Mouse (Mus musculus): ENCODE measurements around the gene Tcf25. TPM values are rescaled to one million over a fixed set of nuclear protein-coding genes. Genes with fewer than 3 reads are reported as not detected.
"Not testable (repeated sequence)": the region's sequence is repeated elsewhere in the genome, so short reads cannot be mapped to it uniquely, and the experiment has no call there.

Tcf25 gene
- polyA plus RNA-seq, 1 experiment from 2014 or later, result 186 TPM

DNA sequence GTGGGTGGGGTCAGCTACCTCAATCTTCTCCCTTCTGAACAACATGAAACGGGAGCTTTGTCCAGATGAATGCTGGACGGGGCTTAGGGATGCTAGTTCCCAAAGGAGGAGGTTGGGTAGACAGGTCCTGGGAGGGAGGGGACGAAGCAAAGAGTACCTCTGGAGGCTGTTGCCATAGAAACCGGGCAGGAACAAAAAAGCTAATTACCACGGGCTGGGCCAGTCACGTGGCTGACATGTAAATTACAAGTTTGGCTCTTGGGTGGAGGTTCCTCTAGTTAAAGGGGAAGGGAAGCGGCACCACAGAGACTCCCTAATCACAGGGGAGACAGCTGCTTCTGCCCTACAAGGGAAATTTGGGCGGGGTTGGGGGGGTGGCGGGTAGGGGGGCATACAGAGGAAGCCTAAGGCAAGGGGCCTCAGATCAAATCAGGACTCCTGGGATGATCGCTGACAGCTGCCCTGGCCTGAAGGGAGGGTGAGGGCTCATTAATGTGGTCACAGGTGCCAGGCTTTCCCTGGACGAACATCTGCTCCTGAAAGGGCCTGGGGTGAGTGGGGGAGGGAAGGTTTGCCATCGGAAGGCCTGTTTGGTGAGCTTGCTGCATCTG lies 39.1 kb downstream of the Tcf25 start:
- Histone ChIP-seq H3K9ac (no peak overlapping the region), H3K36me3 (no peaks in the 10 kb centered on the region), H3K27ac (0 out of 2 replicates have a peak overlapping the region, but pooled peaks have one; percentile 23), H3K4me2 (replicated peaks) (peak overlapping the region; percentile 61), H3K4me3 (peak overlapping the region; percentile 46), H3K27me3 (peaks cover 60% of the 10 kb centered on the region), H3K4me1 (peaks cover 23% of the 10 kb centered on the region), H3K9me3 (no peaks in the 10 kb centered on the region)
- WGBS, result under 1% methylated on average over 12 of the region's 12 CpGs
- ATAC-seq (ENCODE audit: insufficient number of reproducible peaks, insufficient read depth, low FRiP score, low TSS enrichment), result no peak

DNA sequence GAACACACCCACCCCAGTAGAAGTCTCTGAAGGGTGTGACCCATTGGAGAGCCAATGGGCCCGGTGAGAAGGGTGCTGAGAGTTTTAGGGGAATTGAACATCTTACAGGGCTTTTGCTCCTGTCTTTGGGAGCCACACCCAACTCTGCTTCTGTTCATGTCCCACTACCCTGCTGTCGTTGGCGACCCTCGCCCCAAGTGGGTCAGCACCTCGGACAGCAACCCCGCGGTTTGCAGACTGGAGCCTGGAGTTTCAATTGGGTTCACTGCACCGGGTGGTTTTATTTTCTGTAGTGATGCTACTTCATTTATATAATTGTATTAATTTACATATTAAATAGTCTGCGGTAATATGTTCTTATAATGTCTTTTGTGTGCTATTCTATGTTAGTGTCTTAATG lies 40.7 kb downstream of the Tcf25 start:
- WGBS, result 11% methylated on average over 9 of the region's 9 CpGs
- no peaks in the 10 kb centered on the region for H3K9me3 ChIP-seq
- H3K27me3 ChIP-seq, result peaks cover 47% of the 10 kb centered on the region
- peak overlapping the region; percentile 61 for H3K4me2 ChIP-seq (replicated peaks)
- peak overlapping the region; percentile 46 for H3K4me3 ChIP-seq
- no peaks in the 10 kb centered on the region for H3K36me3 ChIP-seq
- peaks cover 23% of the 10 kb centered on the region for H3K4me1 ChIP-seq
- ATAC-seq (ENCODE audit: insufficient number of reproducible peaks, insufficient read depth, low FRiP score, low TSS enrichment), result no peak
- no peak overlapping the region for H3K9ac ChIP-seq
- no peak overlapping the region for H3K27ac ChIP-seq

DNA sequence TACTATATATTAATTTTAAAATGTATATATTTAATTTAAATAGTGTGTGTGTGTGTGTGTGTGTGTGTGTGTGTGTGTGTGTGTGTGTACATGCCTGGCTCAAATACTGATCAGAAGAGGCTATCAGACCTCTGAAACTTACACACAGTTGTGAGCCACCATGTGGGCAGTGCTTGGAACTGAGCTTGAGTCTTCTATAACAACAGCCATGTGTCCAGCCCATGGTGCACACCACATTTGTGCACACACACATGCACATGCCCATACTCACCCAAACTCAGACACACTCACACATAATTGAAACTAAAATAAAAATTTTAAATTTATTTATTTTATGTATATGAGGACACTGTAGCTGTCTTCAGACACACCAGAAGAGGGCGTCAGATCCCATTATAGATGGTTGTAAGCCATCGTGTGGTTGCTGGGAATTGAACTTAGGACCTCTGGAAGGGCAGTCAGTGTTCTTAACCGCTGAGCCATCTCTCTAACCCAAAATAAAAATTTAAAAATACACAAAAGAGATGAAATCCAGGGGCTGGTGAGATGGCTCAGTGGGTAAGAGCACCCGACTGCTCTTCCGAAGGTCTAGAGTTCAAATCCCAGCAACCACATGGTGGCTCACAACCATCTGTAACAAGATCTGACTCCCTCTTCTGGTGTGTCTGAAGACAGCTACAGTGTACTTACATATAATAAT lies 41.6 kb downstream of the Tcf25 start:
- not testable (repeated sequence) for H3K36me3 ChIP-seq; H3K27ac ChIP-seq; H3K4me2 ChIP-seq (replicated peaks); H3K9ac ChIP-seq; H3K9me3 ChIP-seq; ATAC-seq (ENCODE audit: insufficient number of reproducible peaks, insufficient read depth, low FRiP score, low TSS enrichment); H3K4me3 ChIP-seq
- 83% methylated on average over 5 of the region's 5 CpGs for whole genome bisulfite sequencing
- Histone ChIP-seq H3K27me3 (peaks cover 40% of the 10 kb centered on the region), H3K4me1 (peaks cover 19% of the 10 kb centered on the region)

DNA sequence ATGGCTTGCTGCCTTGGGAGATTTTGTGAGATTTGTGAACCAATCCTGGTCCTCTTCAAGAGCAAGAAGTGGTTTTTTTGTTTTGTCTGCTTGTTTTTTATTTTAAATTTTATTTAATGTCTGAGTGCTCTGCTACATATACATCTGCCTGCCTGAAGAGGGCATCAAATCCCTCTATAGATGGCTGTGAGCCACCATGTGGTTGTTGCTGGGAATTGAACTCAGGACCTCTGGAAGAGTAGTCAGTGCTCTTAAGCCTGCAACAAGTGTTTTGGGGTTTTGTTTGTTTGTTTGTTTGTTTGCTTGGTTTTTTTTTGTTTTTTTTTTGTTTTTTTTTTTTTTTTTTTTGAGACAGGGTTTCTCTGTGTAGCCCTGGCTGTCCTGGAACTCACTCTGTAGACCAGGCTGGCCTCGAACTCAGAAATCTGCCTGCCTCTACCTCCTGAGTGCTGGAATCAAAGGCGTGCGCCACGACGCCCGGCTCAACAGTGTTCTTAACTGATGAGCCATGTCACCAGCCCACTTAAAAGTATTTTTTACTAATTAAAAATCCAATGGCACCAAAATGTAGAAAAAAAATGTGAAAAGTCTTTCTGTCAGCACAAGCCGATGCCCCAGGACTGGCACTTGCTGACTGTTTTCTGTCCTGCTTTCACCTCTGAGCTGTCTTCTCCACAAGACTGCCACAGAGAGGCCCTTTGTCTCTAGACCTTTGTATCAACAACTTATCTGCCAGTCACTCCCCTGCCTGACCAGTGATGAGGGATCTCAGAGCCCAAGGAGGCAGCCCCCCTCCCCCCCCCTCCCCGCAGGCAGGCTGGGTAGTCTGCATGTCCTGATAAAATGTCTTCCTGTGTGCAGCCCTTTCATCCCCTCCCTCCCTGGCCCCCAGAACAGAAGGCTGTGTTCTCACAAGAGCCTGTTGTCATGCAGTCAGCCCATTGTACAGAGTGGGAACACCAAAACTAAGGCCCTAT lies 42.7 kb downstream of the Tcf25 start:
- no peak overlapping the region for H3K4me3 ChIP-seq
- peaks cover 30% of the 10 kb centered on the region for H3K27me3 ChIP-seq
- no peaks in the 10 kb centered on the region for H3K9me3 ChIP-seq
- H3K4me2 ChIP-seq (replicated peaks), result no peak overlapping the region
- no peak overlapping the region for H3K9ac ChIP-seq
- no peak; the same call in 1 of the 2 replicates for ATAC-seq (ENCODE audit: insufficient number of reproducible peaks, insufficient read depth, low FRiP score, low TSS enrichment)
- 72% methylated on average over 8 of the region's 8 CpGs for WGBS
- H3K27ac ChIP-seq, result no peak overlapping the region
- H3K36me3 ChIP-seq, result no peaks in the 10 kb centered on the region
- peaks cover 17% of the 10 kb centered on the region for H3K4me1 ChIP-seq

DNA sequence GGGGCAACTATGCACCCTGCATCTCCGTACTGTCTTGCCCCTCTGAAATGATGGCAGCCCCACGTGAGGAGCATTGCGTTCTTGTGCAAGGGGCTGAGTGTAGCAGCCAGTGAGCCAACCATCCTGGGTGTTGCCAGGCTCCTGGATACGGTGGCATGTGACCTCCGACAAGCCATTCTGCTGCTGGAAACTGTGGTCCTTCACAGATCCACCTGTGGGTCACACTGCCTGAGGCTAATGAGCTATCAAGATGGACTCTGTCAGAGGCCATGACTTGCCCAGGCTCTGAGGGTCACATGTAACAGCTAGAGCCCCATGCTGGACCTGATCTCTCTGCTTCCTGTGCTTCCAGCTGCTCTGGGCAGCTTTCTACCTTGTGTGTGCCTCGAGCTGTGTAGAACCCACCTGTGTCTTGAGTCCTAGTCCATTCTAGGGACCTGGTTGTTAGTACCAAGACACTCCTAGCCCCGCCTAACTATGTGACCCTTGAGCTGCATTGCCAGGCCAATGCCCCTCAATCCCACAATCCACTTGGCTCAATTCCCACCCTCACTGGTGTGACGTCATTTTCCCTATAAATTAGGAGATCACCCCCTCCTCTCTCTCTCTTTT lies 43.5 kb downstream of the Tcf25 start:
- Histone ChIP-seq H3K9ac (no peak overlapping the region), H3K4me1 (peaks cover 9% of the 10 kb centered on the region), H3K4me3 (no peak overlapping the region), H3K27ac (no peak overlapping the region), H3K9me3 (no peaks in the 10 kb centered on the region), H3K27me3 (peaks cover 22% of the 10 kb centered on the region), H3K36me3 (no peaks in the 10 kb centered on the region), H3K4me2 (replicated peaks) (no peak overlapping the region)
- WGBS, result 83% methylated on average over 8 of the region's 8 CpGs
- ATAC-seq (ENCODE audit: insufficient number of reproducible peaks, insufficient read depth, low FRiP score, low TSS enrichment), result no peak

DNA sequence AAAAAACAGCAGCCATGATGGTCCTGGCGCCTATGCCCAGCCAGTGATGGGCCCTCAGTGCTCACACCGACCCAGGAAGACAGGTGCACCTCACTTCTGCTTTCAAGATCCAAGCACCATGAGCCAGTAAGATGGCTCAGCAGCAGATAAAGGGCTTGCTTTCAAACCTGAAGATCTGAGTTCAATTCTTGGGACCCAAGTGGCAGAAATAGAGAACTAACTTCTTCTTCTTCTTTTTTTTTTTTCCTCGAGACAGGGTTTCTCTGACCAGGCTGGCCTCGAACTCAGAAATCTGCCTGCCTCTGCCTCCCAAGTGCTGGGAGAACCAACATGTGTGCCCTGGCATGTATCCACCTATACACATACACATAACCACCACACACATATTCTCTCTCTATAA lies 46.2 kb downstream of the Tcf25 start:
- H3K9me3 ChIP-seq, result no peaks in the 10 kb centered on the region
- H3K4me3 ChIP-seq, result no peak overlapping the region
- H3K9ac ChIP-seq, result no peak overlapping the region
- H3K27ac ChIP-seq, result no peak overlapping the region
- no peaks in the 10 kb centered on the region for H3K27me3 ChIP-seq
- no peak for ATAC-seq (ENCODE audit: insufficient number of reproducible peaks, insufficient read depth, low FRiP score, low TSS enrichment)
- WGBS, result 90% methylated on average over 4 of the region's 4 CpGs
- no peaks in the 10 kb centered on the region for H3K4me1 ChIP-seq
- H3K36me3 ChIP-seq, result no peaks in the 10 kb centered on the region
- no peak overlapping the region for H3K4me2 ChIP-seq (replicated peaks)

DNA sequence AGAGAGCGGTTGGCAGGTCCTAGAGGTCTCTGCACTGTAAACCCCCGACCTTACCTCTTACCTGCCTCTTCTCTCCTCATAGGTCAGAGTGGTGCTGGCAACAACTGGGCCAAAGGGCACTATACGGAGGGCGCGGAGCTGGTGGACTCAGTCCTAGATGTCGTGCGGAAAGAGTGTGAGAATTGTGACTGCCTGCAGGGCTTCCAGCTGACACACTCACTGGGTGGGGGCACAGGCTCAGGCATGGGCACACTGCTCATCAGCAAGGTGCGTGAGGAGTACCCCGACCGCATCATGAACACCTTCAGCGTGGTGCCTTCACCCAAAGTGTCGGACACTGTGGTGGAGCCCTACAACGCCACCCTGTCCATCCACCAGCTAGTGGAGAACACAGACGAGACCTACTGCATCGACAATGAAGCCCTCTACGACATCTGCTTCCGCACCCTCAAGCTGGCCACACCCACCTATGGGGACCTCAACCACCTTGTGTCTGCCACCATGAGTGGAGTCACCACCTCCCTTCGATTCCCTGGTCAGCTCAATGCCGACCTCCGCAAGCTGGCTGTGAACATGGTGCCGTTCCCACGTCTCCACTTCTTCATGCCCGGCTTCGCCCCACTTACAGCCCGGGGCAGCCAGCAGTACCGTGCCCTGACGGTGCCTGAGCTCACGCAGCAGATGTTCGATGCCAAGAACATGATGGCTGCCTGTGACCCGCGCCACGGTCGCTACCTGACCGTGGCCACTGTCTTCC lies 47.1 kb downstream of the Tcf25 start:
- WGBS, result 93% methylated on average over 34 of the region's 34 CpGs
- H3K9ac ChIP-seq, result no peak overlapping the region

DNA sequence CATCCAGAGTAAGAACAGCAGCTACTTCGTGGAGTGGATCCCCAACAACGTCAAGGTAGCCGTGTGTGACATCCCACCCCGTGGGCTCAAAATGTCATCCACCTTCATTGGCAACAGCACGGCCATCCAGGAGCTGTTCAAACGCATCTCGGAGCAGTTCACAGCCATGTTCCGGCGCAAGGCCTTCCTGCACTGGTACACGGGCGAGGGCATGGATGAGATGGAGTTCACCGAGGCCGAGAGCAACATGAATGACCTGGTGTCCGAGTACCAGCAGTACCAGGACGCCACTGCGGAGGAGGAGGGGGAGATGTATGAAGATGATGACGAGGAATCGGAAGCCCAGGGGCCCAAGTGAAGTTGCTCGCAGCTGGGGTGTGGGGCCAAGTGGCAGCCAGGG lies 47.8 kb downstream of the Tcf25 start:
- Histone ChIP-seq H3K9me3 (peaks cover under 1% of the 10 kb centered on the region; the same call in 1 of the 2 replicates), H3K9ac (no peak overlapping the region), H3K27ac (no peak overlapping the region), H3K4me3 (no peak overlapping the region), H3K4me2 (replicated peaks) (no peak overlapping the region), H3K27me3 (no peaks in the 10 kb centered on the region), H3K36me3 (no peaks in the 10 kb centered on the region), H3K4me1 (no peaks in the 10 kb centered on the region)
- ATAC-seq (ENCODE audit: insufficient number of reproducible peaks, insufficient read depth, low FRiP score, low TSS enrichment), result no peak
- 89% methylated on average over 19 of the region's 19 CpGs for WGBS

More for the DNA sequence above, 47.1 kb downstream of the Tcf25 start:
- H3K27ac ChIP-seq, result no peak overlapping the region
- no peak overlapping the region for H3K4me2 ChIP-seq (replicated peaks)
- H3K9me3 ChIP-seq, result no peaks in the 10 kb centered on the region
- no peak overlapping the region for H3K4me3 ChIP-seq
- no peak for ATAC-seq (ENCODE audit: insufficient number of reproducible peaks, insufficient read depth, low FRiP score, low TSS enrichment)
- H3K4me1 ChIP-seq, result no peaks in the 10 kb centered on the region
- no peaks in the 10 kb centered on the region for H3K27me3 ChIP-seq
- H3K36me3 ChIP-seq, result no peaks in the 10 kb centered on the region

DNA sequence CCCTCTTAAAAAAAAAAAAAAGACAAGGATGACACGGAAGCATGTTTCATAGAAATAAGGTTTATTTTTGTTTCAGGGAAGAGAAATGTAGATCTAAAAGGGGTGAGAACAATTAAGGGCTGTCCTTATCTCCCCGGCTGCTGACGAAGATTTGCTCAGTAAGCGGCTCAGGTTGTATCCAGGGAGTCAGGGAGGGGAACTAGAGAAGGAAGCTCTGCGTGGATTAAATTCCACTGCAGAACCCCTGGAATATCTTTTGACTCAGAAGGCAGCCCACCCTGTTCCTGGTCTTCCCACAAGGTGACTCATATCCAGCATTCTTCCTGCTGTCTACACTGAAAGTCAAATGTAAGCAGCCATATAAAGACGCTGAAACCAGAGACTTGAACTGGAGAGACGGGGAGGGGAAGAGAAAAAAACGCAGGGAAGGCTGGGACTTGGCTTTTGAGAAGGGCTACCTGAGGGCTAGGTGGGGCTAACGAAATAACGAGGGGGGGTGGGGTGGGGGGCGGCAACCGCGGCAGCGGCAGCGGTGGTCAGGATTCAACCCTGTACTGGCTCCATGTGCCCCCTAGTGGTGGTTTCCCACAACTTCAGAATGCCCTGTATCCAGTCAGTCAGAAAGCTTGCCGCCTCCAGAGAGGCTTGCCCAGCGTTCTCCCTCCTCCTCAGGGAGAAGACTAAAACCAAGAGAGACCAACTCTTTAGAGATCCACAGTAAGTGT lies 48.7 kb downstream of the Tcf25 start:
- no peak overlapping the region for H3K9ac ChIP-seq
- no peak overlapping the region for H3K27ac ChIP-seq
- peak overlapping the region; percentile 40 for H3K4me2 ChIP-seq (replicated peaks)
- H3K9me3 ChIP-seq, result peaks cover 10% of the 10 kb centered on the region
- WGBS, result 21% methylated on average over 16 of the region's 17 CpGs
- H3K4me3 ChIP-seq, result no peak overlapping the region
- no peaks in the 10 kb centered on the region for H3K27me3 ChIP-seq
- H3K36me3 ChIP-seq, result no peaks in the 10 kb centered on the region
- no peak for ATAC-seq (ENCODE audit: insufficient number of reproducible peaks, insufficient read depth, low FRiP score, low TSS enrichment)
- H3K4me1 ChIP-seq, result no peaks in the 10 kb centered on the region

DNA sequence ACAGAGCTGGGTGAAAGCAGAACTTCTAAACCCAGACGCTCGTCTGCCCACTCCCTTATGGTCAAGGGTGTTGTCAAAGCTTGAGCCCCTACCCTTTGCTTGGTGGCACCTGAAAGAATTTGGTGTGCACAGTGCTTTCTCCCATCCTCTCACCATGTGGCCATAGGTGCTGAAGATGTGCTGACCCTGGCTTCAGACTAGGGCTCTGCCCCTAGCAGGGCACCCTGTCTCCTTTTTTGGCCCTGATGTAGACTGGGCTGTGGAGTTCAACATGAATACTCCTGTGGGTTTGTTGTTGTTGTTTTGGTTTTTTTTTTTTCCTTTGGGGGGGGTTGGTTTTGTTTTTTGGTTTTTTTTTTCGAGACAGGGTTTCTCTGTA lies 49.2 kb downstream of the Tcf25 start:
- H3K36me3 ChIP-seq, result no peaks in the 10 kb centered on the region
- WGBS, result 24% methylated on average over 3 of the region's 3 CpGs
- no peaks in the 10 kb centered on the region for H3K27me3 ChIP-seq
- no peak overlapping the region for H3K9ac ChIP-seq
- H3K4me3 ChIP-seq, result no peak overlapping the region
- no peaks in the 10 kb centered on the region for H3K4me1 ChIP-seq
- no peak for ATAC-seq (ENCODE audit: insufficient number of reproducible peaks, insufficient read depth, low FRiP score, low TSS enrichment)
- peaks cover 15% of the 10 kb centered on the region for H3K9me3 ChIP-seq
- H3K27ac ChIP-seq, result no peak overlapping the region
- H3K4me2 ChIP-seq (replicated peaks), result peak overlapping the region; percentile 40; the same call in 1 of the 2 replicates
